Mouse (Mus musculus) urinary bladder, postnatal 10 days (tissue): ENCODE measurements around the gene Dcaf7.

Source experiments
- DNase-seq: peaks from one replicate; pipeline ENCODE4 v3.0.0; 2022; ENCODE audit warnings: low spot score

Dcaf7 gene

GRCm38 (mm10) chr11:106045256-106045655 lies 8.6 kb downstream of the Dcaf7 start:
- no peak for DNase-seq

GRCm38 (mm10) chr11:106045780-106046179 lies 9.1 kb downstream of the Dcaf7 start:
- DNase-seq, result no peak

- no peak for DNase-seq
These were observed 9.9 kb downstream of the Dcaf7 start for GRCm38 (mm10) chr11:106046584-106046983.

DNA sequence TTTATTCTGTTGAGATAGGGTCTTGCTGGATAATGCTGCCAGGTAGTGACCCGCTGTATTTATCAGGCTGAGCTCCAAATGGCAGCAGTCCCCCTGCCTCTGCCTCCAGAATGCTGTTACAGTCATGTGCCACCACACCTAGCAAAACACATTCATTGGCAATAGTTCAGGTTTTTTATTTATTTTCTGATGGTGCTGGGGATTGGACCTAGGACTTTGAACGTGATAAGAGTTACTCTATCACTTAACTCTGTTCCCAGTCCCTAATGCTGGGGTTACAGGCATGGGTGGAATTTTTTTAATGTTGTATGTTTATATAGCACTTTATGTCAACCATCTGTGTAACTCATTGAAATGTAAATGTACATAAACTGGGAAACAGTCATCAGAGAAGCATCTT lies 17.2 kb downstream of the Dcaf7 start:
- no peak for DNase-seq

GRCm38 (mm10) chr11:106054600-106054999 lies 17.9 kb downstream of the Dcaf7 start:
- no peak for DNase-seq

GRCm38 (mm10) chr11:106055341-106055740 lies 18.7 kb downstream of the Dcaf7 start:
- no peak for DNase-seq

DNA sequence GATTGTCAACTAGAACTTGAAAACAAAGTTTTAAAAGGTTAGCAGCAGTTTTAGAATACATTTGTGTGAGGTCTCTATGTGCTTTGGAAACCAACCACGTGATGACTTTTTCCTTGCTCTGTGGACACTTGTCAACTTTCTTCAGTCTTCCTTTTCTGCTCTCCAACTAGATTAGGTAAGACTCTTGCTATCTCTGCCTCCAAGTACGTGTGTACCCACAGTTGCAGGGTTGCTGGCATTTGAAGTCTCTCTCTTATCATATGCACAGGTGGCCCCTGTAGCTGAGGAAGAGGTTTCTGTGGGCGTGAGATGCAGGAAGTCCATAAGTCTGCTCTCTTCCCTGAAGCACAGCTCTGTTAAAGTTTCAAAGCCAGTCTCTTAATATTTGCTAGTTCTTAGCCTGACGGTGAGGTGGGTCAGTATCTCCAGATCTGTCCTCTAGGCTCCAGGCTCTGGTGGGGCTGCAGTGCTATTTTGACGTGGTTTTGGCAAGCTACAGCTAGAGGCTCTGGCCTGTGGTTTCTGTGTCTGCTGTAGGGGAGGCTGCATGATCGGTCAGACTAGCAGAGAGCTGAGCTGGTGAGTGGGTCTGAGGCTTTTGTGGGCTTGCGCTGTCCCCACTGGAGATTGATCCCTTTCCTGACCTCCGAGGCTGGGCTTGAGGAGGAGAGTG lies 20.3 kb downstream of the Dcaf7 start:
- DNase-seq, result no peak

GRCm38 (mm10) chr11:106058020-106058419 lies 21.3 kb downstream of the Dcaf7 start:
- no peak for DNase-seq

- no peak for DNase-seq
These were observed 23.9 kb downstream of the Dcaf7 start for GRCm38 (mm10) chr11:106060549-106060948.

DNA sequence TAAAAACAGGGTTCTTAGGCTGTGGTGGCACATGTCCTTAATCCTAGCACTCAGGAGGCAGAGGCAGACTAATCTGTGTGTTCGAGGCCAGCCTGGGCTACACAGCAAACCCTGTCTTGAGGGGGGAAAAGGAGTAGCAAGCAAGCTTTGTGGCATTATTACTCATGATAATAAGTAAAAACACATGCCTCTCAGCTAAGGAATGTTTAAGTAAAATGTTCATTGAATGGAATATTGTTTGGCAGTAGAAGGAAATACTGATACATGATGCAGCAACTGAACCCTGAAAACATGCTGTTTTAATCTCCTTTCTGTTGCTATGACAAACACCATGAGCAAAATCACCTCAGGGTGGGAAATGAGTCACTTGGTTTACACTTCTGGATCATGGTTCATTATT lies 24.6 kb downstream of the Dcaf7 start:
- no peak for DNase-seq

DNA sequence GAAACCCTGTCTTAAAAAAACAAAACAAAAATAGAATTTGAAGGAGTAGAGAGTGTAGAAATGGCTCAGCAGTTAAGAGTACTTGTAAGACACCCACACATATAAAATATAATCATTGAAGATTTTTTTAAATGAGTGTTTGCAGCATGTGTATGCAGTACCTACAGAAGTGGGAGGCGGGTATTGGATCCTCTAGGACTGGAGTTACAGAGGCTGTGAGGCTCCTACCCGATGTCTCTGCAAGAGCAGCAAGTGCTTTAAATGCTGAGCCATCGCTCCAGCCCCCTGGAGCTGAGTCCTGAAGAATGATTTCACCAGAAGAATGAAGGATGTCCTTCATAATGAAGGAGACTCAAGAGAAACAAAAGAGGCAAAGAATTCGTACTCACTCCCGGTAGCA lies 27.1 kb downstream of the Dcaf7 start:
- DNase-seq, result no peak

DNA sequence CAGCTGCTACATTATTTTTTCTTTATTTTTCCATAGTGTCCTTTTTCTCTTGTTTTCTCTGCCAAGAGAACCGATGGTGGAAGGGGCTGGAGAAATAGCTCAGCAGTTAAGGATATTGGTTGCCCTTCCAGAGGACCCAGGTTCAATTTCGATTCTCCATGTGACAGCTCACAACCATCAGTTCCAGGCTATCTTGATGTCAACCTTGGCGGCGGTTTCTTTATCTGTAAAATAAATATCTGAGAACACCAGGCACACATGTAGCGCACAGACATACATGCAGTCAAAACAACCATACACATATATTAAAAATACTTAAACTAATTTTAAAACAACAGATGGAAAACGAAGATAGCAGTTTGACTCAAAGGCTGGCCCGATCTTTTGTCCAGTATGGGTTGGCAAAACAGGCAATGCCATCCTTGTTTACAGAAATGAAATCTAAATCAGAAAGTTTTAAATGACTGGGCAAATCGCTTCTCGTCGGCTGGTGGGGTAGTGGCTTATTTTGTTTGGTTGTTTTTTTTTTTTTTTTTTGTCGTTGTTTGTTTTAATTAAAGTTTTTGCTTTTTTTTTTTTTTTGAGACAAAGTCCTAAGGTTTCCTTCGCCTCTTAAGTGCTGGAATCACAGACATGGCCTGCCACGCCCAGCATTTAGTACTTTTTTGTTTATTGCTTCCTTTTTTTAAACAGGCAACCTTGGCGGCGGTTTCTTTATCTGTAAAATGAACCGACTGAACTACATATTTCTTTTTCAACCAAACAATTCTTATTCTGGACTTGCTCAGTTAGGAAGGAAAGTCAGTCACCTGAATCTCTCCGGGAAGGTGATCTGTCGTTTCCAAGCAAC lies 28.6 kb downstream of the Dcaf7 start:
- DNase-seq, result no peak

GRCm38 (mm10) chr11:106065923-106066571 lies 29.4 kb downstream of the Dcaf7 start, which contains the start of gene Taco1:
TSS of gene Taco1 (plus strand) at chr11:106066061.
- peak; percentile 75 for DNase-seq

DNA sequence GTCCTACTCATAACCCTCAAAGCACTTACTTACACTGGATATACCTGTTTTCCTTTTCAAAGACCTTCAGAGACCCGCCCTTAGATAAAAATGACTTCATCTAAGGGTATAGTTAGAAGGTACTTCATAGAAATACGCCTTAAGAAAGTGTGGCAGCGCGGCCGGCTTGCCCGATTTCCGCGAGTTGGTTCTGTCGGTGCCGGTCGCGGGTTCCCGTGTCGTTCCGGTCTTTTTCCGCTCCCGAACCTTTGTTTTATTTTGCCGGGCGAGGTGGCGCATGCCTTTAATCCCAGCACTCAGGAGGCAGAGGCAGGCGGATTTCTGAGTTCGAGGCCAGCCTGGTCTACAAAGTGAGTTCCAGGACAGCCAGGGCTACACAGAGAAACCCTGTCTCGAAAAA lies 29.9 kb downstream of the Dcaf7 start:
- peak; percentile 50 for DNase-seq

DNA sequence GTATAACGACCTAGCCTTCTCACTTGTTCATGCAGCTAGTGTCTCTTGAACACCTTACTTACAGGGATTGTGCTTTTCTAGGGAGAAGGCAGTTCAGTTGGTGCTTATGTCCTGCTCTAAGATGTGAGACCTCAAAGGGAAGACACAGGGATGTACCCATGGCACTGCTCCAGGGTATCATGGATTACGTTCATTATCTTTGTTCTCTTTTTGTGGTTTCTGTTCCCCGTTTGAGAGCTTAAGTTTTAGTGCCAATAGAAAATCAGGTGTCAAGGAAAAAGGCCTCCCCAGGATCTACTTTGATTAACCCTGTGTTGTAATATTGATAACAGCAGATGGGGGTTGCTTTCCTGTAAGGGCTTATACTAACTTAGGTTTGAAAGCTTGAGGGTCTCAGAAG lies 37.1 kb downstream of the Dcaf7 start:
- DNase-seq, result no peak

GRCm38 (mm10) chr11:106076321-106076720 lies 39.6 kb downstream of the Dcaf7 start:
- no peak for DNase-seq

DNA sequence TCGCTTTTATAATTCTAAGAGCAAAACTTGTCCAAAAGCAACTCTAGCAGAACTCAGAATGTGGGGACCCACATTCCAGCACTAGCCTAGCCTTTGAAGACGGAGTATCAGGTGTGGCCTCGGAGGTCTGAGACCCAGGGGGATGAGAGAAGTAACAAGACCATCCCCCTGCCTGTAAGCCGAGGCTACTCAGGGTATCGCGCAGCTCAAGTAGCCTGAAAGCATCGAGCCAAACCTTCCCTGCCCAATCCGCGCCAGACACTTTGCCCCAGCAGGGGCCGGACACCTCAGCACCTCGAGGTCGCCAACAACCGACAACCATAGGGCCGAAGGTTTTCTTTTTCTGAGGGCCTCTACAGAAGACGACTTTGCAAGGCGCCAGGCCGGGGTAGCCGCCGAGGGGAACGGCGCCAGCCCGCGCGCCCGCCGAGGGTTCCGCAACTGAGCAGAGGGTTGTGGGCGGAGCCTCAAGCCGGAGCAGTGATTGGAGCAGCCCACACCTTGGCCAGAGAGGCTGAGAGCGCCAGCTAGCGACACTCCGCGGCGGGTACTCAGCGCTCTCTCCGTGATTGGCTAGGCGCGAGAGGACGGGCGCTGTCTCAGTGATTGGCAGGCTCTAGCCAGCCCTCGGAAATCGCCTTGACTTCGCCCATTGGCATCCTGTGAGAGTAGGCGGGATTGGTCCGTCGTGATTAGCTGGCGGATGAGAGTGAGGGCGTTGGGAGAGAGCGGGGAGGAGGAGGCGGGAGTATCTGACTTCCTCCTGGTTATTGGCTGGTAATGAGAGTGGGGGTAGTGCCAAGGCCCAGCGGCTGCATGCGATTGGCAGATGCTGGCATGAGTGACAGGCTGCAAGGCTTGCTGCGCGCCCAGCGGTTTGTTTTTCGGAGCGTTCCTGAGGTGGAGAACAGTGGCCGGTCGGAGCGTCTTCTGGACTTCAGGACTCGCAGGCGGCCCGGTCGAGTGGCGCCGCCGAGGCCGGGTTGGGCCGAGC lies 47.3 kb downstream of the Dcaf7 start, which contains the start of gene Map3k3:
TSS of gene Map3k3 (plus strand) at position 906 of the 994 bp plus-strand sequence.
- DNase-seq, result peak; percentile 91

DNA sequence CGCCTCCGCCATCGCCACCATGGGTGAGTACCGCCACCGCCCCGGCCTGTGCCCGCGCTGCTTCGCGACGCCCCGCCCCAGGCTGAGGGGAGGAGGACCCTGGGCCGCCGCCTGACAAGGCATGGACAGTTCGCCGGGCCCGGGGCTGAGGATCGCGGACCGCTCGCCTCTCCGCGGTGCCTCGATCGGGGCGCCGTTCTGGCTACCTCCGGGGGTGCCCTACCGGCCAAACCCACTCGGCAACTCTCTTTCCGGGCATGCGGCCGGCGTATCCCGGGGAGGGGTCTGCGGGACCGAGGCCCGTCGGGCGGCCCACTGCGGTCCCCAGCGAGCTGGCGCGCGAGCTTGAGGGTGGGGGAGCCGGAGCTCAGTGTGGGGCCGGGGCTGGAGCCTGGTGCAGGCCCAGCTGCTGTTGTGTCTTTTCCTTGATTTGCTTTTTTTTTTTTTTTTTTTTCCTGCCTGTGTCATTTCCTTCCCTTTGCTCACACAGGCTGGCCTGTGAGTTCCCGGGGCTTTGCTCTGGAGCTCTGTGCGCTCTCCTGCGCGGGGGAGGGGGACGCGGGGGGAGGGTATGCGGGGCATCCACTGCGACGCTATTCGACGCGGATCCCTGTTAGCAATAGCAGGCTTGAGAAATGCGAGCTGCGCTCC lies 48.4 kb downstream of the Dcaf7 start:
- DNase-seq, result peak; percentile 54

GRCm38 (mm10) chr11:106098223-106098622 lies 61.6 kb downstream of the Dcaf7 start:
- no peak for DNase-seq

GRCm38 (mm10) chr11:106102866-106103265 lies 66.2 kb downstream of the Dcaf7 start:
- DNase-seq, result no peak

DNA sequence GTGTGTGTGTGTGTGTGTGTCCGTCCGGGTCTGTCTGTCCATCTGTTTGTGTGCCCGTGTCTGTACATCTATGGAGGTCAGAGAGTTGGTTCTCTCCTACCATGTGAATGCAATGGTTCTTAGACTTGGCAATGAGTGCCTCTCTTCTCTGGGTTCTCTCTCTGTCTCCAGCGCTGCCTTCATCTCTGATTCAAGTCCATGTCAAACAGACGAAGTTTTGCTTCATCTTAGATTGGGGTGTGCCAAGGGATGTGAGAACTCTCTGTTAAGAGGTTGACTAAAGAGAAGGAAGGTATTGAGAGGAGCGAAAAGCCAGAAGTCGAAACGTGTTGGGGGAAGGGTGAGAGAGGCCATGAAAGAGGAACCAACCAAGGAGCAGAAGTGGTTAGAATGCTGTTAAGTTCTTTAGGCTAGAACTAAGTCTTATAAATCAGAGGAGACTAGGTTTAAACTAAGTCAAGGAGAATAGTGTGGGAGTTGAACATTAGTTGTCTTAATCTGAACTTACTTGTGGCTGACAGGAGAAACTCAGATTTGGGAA lies 69.4 kb downstream of the Dcaf7 start:
- no peak for DNase-seq
